Mouse (Mus musculus): Measurements from ENCODE around the gene Itpkb.

DNA sequence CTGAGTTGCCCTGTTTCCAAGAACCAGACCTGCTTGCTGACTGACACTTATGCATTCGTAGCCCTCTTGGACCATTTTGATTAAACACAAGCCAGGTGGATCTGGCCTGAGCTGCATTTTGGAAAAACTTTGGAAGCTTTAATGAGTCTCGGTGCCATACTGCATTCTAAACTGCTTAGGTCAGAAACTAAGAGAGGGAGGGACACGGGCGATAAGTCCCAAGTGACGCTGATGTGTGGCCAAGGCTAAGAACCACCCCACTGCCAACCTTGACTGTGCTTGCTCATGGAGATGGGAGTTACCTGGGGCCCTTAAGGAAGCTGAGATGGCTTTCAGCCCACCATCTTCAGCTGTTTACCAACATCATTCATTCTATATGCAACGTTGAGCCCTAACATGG is 55.0 kb downstream of the Itpkb start:
- TF ChIP-seq ZNF384 (IDR thresholded peaks at IDR 0.05; ENCODE audit: low read depth, low read length) (no peak), CHD2 (IDR thresholded peaks at IDR 0.05; ENCODE audit: low read depth, low read length) (no peak), MAFK (IDR thresholded peaks at IDR 0.05; ENCODE audit: insufficient read depth, low read depth, low read length) (no peak)
